Mouse (Mus musculus) left cerebral cortex, adult 6 months (tissue): Measurements from ENCODE around the gene Sec23ip. TPM values are rescaled to one million over a fixed set of nuclear protein-coding genes. Genes with fewer than 3 reads are reported as not detected.

Experiments used
- long read RNA-seq, 2 experiments: library from polyadenylated mRNA; unstranded; transcript quantifications; one replicate each; pipeline ENCODE4 v2.0.0; 2019 to 2020
- polyA plus RNA-seq: library from polyadenylated mRNA; unstranded; fragments of <200 nt; fragmentation: Nextera tagmentation; gene quantifications from 2 replicates; pipeline ENCODE4 v1.2.3, GENCODE M21; 2021

Gene Sec23ip
- 9.5 and 18.8 TPM in 2 replicates for polyA plus RNA-seq
- long read RNA-seq, experiment 1, full-length matches to known transcripts = 51 of 88 reads
- long read RNA-seq, experiment 1, partial matches to known transcripts = 16 of 88 reads
- long read RNA-seq, experiment 1, other reads (novel, unspliced or antisense) = 21 of 88 reads
- long read RNA-seq, experiment 2, full-length matches to known transcripts = 12 of 55 reads
- long read RNA-seq, experiment 2, partial matches to known transcripts = 15 of 55 reads
- long read RNA-seq, experiment 2, other reads (novel, unspliced or antisense) = 28 of 55 reads

GRCm38 (mm10) chr7:128744684-128745485 is at the start of gene Sec23ip:
Sec23ip (plus strand) TSS chr7:128744943.

GRCm38 (mm10) chr7:128740334-128740733 is 4.4 kb upstream of the Sec23ip start, which contains the start of gene Mcmbp:
Mcmbp (minus strand) TSS chr7:128740495.

Other genes starting within 250 kb of the Sec23ip start
- gene Bag3, start 221.3 kb upstream of the Sec23ip start, polyA plus RNA-seq = 2.8 and 5.3 TPM in 2 replicates
- 62.4 and 82.9 TPM in 2 replicates for gene Inpp5f, start 133.6 kb upstream of the Sec23ip start, polyA plus RNA-seq
- 17.1 and 20.3 TPM in 2 replicates for gene Mcmbp, start 4.4 kb upstream of the Sec23ip start, polyA plus RNA-seq